Mouse (Mus musculus): ENCODE measurements at regions not wholly inside any gene's neighbourhood (a gene's known extent, or its start where the extent isn't known, plus 50 kb on each side); places are given as distances from the start of the nearest gene placed in this dataset.
A peak's percentile ranks its signal among the peaks of the same experiment; 100 is the strongest.
"Not testable (repeated sequence)": the region's sequence is repeated elsewhere in the genome, so short reads cannot be mapped to it uniquely, and the experiment has no call there.

DNA sequence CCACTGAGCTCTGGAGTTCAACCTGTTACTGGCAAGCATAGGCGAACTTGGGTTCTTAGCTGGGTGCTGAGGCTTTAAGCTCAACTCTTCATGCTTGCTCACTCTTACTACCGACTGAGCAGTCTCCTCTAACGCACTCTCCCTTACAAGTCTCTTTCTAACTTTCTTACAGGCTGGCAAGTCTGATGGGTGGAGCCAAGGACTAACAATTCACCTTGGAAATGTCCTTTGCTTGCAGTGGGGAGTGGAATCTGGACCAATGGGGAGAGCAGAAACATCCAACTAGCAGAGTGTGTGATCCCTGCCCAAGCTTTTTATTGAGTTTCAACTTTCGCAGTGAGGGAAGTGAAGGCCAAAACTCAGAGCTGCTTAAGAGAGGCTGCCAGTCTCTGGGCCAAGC, 250.8 kb downstream of the Pten start:
- Histone ChIP-seq H3K9me3 (replicated peaks; ENCODE audit: control insufficient read depth, low read length) (no peaks in the 10 kb centered on the region), H3K9ac (ENCODE audit: low read length) (no peak overlapping the region), H3K4me3 (ENCODE audit: low read depth, low read length) (no peak overlapping the region), H3K4me1 (ENCODE audit: control insufficient read depth, insufficient read depth, low read length) (no peaks in the 10 kb centered on the region), H3K36me3 (ENCODE audit: control insufficient read depth, insufficient read depth, low read length) (no peaks in the 10 kb centered on the region), H3K4me2 (ENCODE audit: low read length) (no peak overlapping the region), H3K27me3 (replicated peaks; ENCODE audit: control insufficient read depth, insufficient read depth, low read length) (no peaks in the 10 kb centered on the region), H3K27ac (ENCODE audit: low read depth, low read length) (no peak overlapping the region)
- DNase-seq (ENCODE audit: low spot score) (no peak), ATAC-seq (no peak)
- 90% methylated on average over 4 of the region's 4 CpGs for WGBS

DNA sequence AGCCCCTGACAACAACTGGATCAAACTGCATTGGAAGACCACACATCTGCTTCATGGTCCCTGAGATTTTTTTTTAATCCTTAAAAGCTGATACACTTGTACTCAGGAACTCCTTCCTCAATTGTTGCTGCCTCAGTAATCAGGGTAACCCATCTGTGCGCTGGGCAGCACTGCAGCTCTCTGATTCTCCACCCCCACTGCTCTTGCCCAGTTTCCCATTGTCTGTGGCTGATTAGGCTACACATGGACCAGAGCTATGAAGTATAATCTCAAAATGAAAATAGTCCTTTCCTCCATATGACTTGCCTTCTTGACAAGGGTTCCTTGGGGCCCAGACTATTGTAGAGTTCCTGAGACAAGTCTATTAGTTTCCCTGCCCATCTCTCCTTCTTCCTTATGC, 251.5 kb downstream of the Pten start:
- 70% methylated on average over 1 of the region's 1 CpGs for WGBS
- ATAC-seq: no peak

DNA sequence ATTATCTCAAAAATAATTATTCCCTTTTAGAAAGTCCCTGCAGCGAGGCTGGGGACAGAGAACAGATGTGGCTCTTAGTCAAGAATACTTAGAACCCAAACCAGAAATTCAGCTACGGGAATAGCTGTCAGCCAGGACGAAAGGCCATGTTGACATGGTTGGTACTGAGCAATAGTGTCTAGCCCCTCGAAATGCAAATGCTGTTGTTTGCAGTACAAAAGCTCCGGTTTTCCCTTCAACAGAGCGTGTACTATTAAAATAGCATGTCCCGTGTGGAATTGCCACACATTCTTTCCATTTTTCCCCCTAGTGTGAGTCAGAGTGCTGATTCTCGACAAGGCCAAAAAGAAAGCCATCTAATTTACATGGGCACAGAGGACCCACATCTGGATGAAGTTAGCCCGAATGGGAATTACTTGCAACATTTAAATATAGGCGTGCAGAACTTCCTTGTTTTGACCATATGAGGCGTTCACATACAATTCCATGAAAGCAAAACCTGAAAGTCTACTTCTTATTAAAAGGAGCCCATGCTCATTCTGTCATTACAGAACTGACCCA, 253.7 kb downstream of the Pten start:
- no peak for ATAC-seq
- Histone ChIP-seq H3K9me3 (replicated peaks; ENCODE audit: control insufficient read depth, low read length) (no peaks in the 10 kb centered on the region), H3K4me1 (ENCODE audit: control insufficient read depth, insufficient read depth, low read length) (no peaks in the 10 kb centered on the region), H3K36me3 (ENCODE audit: control insufficient read depth, insufficient read depth, low read length) (no peaks in the 10 kb centered on the region), H3K4me2 (ENCODE audit: low read length) (no peak overlapping the region), H3K27ac (ENCODE audit: low read depth, low read length) (no peak overlapping the region), H3K4me3 (ENCODE audit: low read depth, low read length) (no peak overlapping the region), H3K9ac (ENCODE audit: low read length) (no peak overlapping the region), H3K27me3 (replicated peaks; ENCODE audit: control insufficient read depth, insufficient read depth, low read length) (no peaks in the 10 kb centered on the region)
- DNase-seq (ENCODE audit: low spot score): peak; percentile 3
- 62% methylated on average over 11 of the region's 11 CpGs for WGBS

More for the DNA sequence above, 251.5 kb downstream of the Pten start:
- H3K9ac ChIP-seq (ENCODE audit: low read length): no peak overlapping the region
- DNase-seq (ENCODE audit: low spot score): no peak
- H3K4me2 ChIP-seq (ENCODE audit: low read length): no peak overlapping the region
- H3K4me3 ChIP-seq (ENCODE audit: low read depth, low read length): no peak overlapping the region
- no peak overlapping the region for H3K27ac ChIP-seq (ENCODE audit: low read depth, low read length)
- H3K9me3 ChIP-seq (replicated peaks; ENCODE audit: control insufficient read depth, low read length): no peaks in the 10 kb centered on the region
- no peaks in the 10 kb centered on the region for H3K36me3 ChIP-seq (ENCODE audit: control insufficient read depth, insufficient read depth, low read length)
- H3K27me3 ChIP-seq (replicated peaks; ENCODE audit: control insufficient read depth, insufficient read depth, low read length): no peaks in the 10 kb centered on the region
- no peaks in the 10 kb centered on the region for H3K4me1 ChIP-seq (ENCODE audit: control insufficient read depth, insufficient read depth, low read length)

GRCm38 (mm10) chr19:33014879-33015278, 257.6 kb downstream of the Pten start:
- not testable (repeated sequence) for H3K4me1 ChIP-seq (ENCODE audit: control insufficient read depth, insufficient read depth, low read length); H3K4me3 ChIP-seq (ENCODE audit: low read depth, low read length); H3K27ac ChIP-seq (ENCODE audit: low read depth, low read length); H3K27me3 ChIP-seq (replicated peaks; ENCODE audit: control insufficient read depth, insufficient read depth, low read length); H3K36me3 ChIP-seq (ENCODE audit: control insufficient read depth, insufficient read depth, low read length); ATAC-seq; H3K4me2 ChIP-seq (ENCODE audit: low read length); H3K9ac ChIP-seq (ENCODE audit: low read length); DNase-seq (ENCODE audit: low spot score); H3K9me3 ChIP-seq (replicated peaks; ENCODE audit: control insufficient read depth, low read length)
- WGBS: 87% methylated on average over 9 of the region's 9 CpGs

DNA sequence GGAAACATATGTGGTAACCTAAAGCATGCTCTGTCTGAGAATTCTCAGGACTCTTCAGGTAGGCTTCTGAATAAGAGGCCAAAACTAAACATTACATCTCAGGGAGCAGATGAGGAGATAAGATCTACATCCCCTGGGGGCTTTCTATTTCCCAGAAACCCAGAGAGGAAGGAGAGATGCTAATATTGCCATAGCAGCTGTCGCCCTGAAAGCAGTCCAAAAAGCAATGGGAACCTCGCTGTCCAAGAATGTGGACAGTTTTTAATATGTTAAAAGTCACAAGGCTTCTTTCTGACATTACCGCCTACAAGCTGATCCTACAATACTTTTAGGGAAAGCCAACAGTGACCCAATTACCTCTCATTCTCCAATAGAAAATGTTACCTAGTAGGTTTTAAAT, 263.9 kb downstream of the Pten start:
- no peak for ATAC-seq
- no peak overlapping the region for H3K4me2 ChIP-seq (ENCODE audit: low read length)

DNA sequence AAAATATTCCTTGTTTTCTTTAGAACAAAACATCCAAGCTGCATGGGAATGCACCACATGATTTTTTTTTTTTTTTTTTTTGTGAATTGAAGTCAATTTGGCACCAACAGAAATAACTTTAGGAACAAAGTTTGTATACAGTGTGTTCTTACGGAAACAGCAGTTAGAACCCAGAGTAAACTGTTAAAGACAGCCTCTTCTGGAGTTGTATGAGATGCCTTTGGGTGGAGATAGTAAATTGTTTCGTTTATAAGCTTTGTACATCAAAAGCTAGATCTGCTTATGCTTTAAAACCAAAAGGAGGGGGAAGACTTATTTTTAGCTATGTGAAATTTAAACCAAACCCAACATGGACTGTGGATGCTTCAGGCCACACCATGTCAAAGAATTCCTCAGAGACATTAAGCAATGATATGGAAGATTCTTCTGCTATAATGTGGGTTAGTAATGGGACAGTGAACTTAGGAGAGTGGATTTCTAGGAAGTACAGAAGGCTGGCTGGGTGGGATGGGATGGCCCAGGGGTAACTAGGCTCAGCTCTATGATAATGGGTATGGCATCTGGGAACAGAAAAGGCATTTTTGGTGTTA, 265.6 kb downstream of the Pten start:
- no peak overlapping the region for H3K27ac ChIP-seq (ENCODE audit: low read depth, low read length)
- no peaks in the 10 kb centered on the region for H3K9me3 ChIP-seq (replicated peaks; ENCODE audit: control insufficient read depth, low read length)
- H3K9ac ChIP-seq (ENCODE audit: low read length): no peak overlapping the region
- H3K4me3 ChIP-seq (ENCODE audit: low read depth, low read length): no peak overlapping the region
- no peak for ATAC-seq
- no peak for DNase-seq (ENCODE audit: low spot score)
- H3K27me3 ChIP-seq (replicated peaks; ENCODE audit: control insufficient read depth, insufficient read depth, low read length): no peaks in the 10 kb centered on the region
- no peak overlapping the region for H3K4me2 ChIP-seq (ENCODE audit: low read length)
- WGBS: 90% methylated on average over 2 of the region's 2 CpGs
- H3K36me3 ChIP-seq (ENCODE audit: control insufficient read depth, insufficient read depth, low read length): no peaks in the 10 kb centered on the region
- H3K4me1 ChIP-seq (ENCODE audit: control insufficient read depth, insufficient read depth, low read length): no peaks in the 10 kb centered on the region

More for the DNA sequence above, 263.9 kb downstream of the Pten start:
- Histone ChIP-seq H3K36me3 (ENCODE audit: control insufficient read depth, insufficient read depth, low read length) (no peaks in the 10 kb centered on the region), H3K4me3 (ENCODE audit: low read depth, low read length) (no peak overlapping the region), H3K4me1 (ENCODE audit: control insufficient read depth, insufficient read depth, low read length) (no peaks in the 10 kb centered on the region), H3K27me3 (replicated peaks; ENCODE audit: control insufficient read depth, insufficient read depth, low read length) (no peaks in the 10 kb centered on the region), H3K9me3 (replicated peaks; ENCODE audit: control insufficient read depth, low read length) (no peaks in the 10 kb centered on the region), H3K27ac (ENCODE audit: low read depth, low read length) (no peak overlapping the region), H3K9ac (ENCODE audit: low read length) (no peak overlapping the region)
- no peak for DNase-seq (ENCODE audit: low spot score)
- WGBS: 87% methylated on average over 3 of the region's 3 CpGs

- no peaks in the 10 kb centered on the region for H3K36me3 ChIP-seq (ENCODE audit: control insufficient read depth, insufficient read depth, low read length)
- no peak overlapping the region for H3K9ac ChIP-seq (ENCODE audit: low read length)
- H3K4me2 ChIP-seq (ENCODE audit: low read length): no peak overlapping the region
- H3K4me1 ChIP-seq (ENCODE audit: control insufficient read depth, insufficient read depth, low read length): no peaks in the 10 kb centered on the region
- DNase-seq (ENCODE audit: low spot score): no peak
- 79% methylated on average over 5 of the region's 5 CpGs for WGBS
- H3K27me3 ChIP-seq (replicated peaks; ENCODE audit: control insufficient read depth, insufficient read depth, low read length): no peaks in the 10 kb centered on the region
- H3K9me3 ChIP-seq (replicated peaks; ENCODE audit: control insufficient read depth, low read length): no peaks in the 10 kb centered on the region
- no peak for ATAC-seq
- no peak overlapping the region for H3K27ac ChIP-seq (ENCODE audit: low read depth, low read length)
- H3K4me3 ChIP-seq (ENCODE audit: low read depth, low read length): no peak overlapping the region
These were observed 272.6 kb downstream of the Pten start for GRCm38 (mm10) chr19:33029688-33030444.

DNA sequence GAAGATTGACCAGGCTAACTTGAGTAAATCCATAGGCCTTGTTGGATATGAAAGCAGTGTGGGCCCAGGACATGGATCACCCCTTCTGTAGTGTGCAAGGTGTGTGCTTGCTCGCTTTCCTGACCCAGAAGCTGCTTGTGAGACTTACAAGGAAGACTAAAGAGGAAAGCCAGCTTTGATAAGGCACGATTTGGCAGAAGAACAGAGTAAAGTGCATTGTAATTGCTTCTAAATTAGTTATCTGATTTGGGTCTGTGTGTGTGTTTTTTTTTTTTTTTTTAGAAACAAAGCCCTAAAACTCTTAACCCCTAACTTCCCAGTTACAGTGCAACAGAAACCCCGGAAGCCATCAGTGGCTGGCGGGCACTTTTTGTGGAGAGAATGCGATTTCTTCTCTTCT, 283.2 kb downstream of the Pten start:
- no peak overlapping the region for H3K9ac ChIP-seq (ENCODE audit: low read length)
- no peaks in the 10 kb centered on the region for H3K36me3 ChIP-seq (ENCODE audit: control insufficient read depth, insufficient read depth, low read length)
- H3K9me3 ChIP-seq (replicated peaks; ENCODE audit: control insufficient read depth, low read length): no peaks in the 10 kb centered on the region
- H3K4me2 ChIP-seq (ENCODE audit: low read length): no peak overlapping the region
- DNase-seq (ENCODE audit: low spot score) (no peak), ATAC-seq (no peak)
- no peak overlapping the region for H3K4me3 ChIP-seq (ENCODE audit: low read depth, low read length)
- H3K27me3 ChIP-seq (replicated peaks; ENCODE audit: control insufficient read depth, insufficient read depth, low read length): no peaks in the 10 kb centered on the region
- no peaks in the 10 kb centered on the region for H3K4me1 ChIP-seq (ENCODE audit: control insufficient read depth, insufficient read depth, low read length)
- H3K27ac ChIP-seq (ENCODE audit: low read depth, low read length): no peak overlapping the region
- 71% methylated on average over 5 of the region's 5 CpGs for WGBS

DNA sequence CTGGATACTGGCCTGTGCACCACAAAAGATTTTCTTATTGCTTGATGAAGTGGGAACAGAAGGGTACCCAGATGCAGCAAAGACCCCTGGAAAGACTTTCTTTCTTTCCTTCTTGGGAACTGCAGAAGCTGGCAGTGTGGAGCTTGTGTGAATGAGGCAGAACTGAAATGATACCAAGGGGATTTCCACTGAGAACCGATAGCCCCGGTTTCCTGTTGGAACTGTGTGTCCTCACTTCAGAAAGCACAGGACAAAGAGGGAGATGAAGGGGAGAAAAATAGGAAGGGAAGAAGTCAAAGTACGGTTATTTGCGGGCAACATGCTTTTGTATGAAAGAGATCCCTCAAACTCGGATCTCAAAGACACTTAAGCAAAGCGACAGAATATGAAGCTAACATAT, 283.7 kb downstream of the Pten start:
- no peaks in the 10 kb centered on the region for H3K4me1 ChIP-seq (ENCODE audit: control insufficient read depth, insufficient read depth, low read length)
- no peak overlapping the region for H3K4me3 ChIP-seq (ENCODE audit: low read depth, low read length)
- 82% methylated on average over 6 of the region's 6 CpGs for WGBS
- H3K27ac ChIP-seq (ENCODE audit: low read depth, low read length): no peak overlapping the region
- H3K4me2 ChIP-seq (ENCODE audit: low read length): no peak overlapping the region
- no peak for DNase-seq (ENCODE audit: low spot score)
- H3K27me3 ChIP-seq (replicated peaks; ENCODE audit: control insufficient read depth, insufficient read depth, low read length): no peaks in the 10 kb centered on the region
- no peak for ATAC-seq
- H3K9ac ChIP-seq (ENCODE audit: low read length): no peak overlapping the region
- H3K9me3 ChIP-seq (replicated peaks; ENCODE audit: control insufficient read depth, low read length): no peaks in the 10 kb centered on the region
- no peaks in the 10 kb centered on the region for H3K36me3 ChIP-seq (ENCODE audit: control insufficient read depth, insufficient read depth, low read length)
